Mouse (Mus musculus) C2C12 (cell line): ENCODE results near the gene Mlxipl.

ENCODE experiments used
- CEBPB ChIP-seq: IDR thresholded peaks from one replicate; pipeline ENCODE4 v1.6.1; 2011; ENCODE audit warnings: low read depth, mild to moderate bottlenecking, control low read depth, moderate library complexity
- CTCF ChIP-seq: IDR thresholded peaks from one replicate; pipeline ENCODE4 v1.5.1; 2011; ENCODE audit not compliant: control insufficient read depth, insufficient read depth, insufficient read length
- FOSL1 ChIP-seq: IDR thresholded peaks from one replicate; pipeline ENCODE4 v1.8.0; 2011; ENCODE audit warnings: mild to moderate bottlenecking, low read length; ENCODE audit not compliant: poor library complexity, insufficient read depth, severe bottlenecking
- MAX ChIP-seq: IDR thresholded peaks from one replicate; pipeline ENCODE4 v1.6.1; 2011; ENCODE audit warnings: mild to moderate bottlenecking, control low read depth
- MYOD1 ChIP-seq: IDR thresholded peaks from one replicate; pipeline ENCODE4 v1.6.1; 2011; ENCODE audit warnings: low read depth; ENCODE audit not compliant: control insufficient read depth, insufficient read length
- MYOG ChIP-seq: IDR thresholded peaks from one replicate; pipeline ENCODE4 v1.6.1; 2011; ENCODE audit not compliant: control insufficient read depth, insufficient read length; ENCODE audit errors: extremely low read depth
- USF1 ChIP-seq: IDR thresholded peaks from one replicate; pipeline ENCODE4 v1.6.1; 2011; ENCODE audit warnings: low read depth, mild to moderate bottlenecking, control low read depth, moderate library complexity

DNA sequence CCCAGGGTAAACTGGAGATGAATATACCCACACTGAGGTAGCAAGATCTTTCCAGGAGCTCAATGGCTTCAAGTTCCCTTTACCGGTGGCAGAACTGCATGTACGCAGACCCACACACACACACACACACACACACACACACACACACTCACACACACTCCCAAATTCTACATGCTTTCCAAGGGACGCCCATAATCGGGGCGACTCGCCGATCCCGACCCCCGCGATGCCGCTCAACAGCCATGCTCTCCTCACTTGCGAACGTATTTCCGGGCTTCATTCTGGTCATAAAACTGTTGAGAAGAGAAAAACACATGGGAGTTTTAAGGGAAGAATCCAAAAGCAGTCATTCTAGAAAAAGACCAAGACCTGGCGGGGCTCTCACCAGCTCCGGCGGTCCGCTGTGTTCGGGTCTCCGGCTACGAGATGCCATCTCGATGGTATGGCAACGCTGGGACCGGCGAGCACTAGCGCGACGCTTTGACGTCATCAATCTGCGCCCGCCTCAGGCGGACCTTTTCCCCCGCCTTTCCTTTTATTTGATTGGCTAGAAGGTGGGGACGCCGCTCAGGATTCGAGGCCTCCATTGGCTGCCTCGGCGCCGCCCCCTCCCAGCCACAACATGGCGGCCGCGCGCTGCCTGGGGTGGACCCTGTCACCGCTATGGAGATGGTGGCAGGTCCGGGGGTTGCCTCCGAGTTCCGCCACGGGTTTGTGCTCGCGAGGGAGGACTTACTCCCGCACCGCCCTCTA, 25.9 kb upstream of the Mlxipl start, which contains the start of gene Dnajc30:
- no peak for TF ChIP-seq CTCF
- TF ChIP-seq MYOG = no peak
- TF ChIP-seq FOSL1 = no peak
- peak; percentile 48 for TF ChIP-seq MAX
- TF ChIP-seq USF1 = no peak
- no peak for TF ChIP-seq CEBPB
- TF ChIP-seq MYOD1 = no peak
